Mouse (Mus musculus): ENCODE measurements around the gene Hinfp. TPM values are rescaled to one million over a fixed set of nuclear protein-coding genes. Genes with fewer than 3 reads are reported as not detected.
A peak's percentile ranks its signal among the peaks of the same experiment; 100 is the strongest.

Gene Hinfp
- polyA plus RNA-seq (2015; fragmentation: Nextera tagmentation; extraction: Ambion mirVana): 21.2 and 23.6 TPM in 2 replicates

DNA sequence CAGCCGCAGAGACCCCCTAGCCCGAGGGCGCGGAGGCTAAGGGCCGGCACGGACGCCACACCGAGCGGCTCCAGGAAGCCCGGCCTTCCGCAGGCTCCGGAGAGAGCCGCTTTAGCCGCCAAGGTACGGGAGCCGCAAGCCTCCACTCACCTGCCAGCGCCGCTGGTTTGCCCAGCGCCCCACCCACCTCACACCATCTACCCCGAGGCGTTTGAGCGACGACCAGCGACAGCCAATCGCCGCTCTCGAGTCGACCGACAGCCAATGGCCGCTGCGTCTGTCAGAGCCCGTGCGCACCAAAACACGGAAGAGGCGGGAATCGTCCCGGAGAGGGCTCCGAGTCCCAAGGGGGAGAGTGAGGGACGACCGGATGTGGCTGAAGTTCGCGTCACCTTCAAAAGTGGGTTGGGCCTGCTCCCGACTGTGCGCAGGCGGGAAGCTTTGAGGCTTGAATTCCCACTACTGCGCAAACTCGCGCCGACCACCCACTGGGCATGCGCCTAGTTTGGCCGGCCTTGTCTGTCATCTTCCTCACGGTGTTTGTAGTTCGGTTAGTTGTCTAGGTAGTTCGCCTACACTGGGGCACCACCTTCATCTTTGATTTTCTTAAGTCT is at the start of gene Hinfp:
Hinfp (minus strand) TSS at position 206 of the 614 bp plus-strand sequence.
- WGBS: under 1% methylated on average over 54 of the region's 54 CpGs
- Histone ChIP-seq H3K27ac (ENCODE audit: low read length) (peak within 1 kb of the TSS; percentile 76), H3K9ac (ENCODE audit: low read length) (peak within 1 kb of the TSS; percentile 84), H3K4me1 (ENCODE audit: control insufficient read depth, insufficient read depth, low read length) (peaks cover 10% of the 10 kb centered on the region), H3K27me3 (ENCODE audit: control insufficient read depth, insufficient read depth, low read length) (no peaks in the 10 kb centered on the region), H3K9me3 (replicated peaks; ENCODE audit: control insufficient read depth, low read length) (no peaks in the 10 kb centered on the region), H3K36me3 (ENCODE audit: control insufficient read depth, insufficient read depth, low read length) (peaks cover 9% of the 10 kb centered on the region), H3K4me2 (ENCODE audit: low read depth, low read length) (peak within 1 kb of the TSS; percentile 78), H3K4me3 (replicated peaks; ENCODE audit: low read length) (peak within 1 kb of the TSS; percentile 77)
- ATAC-seq (ENCODE audit: insufficient read depth, low FRiP score): peak; percentile 99

DNA sequence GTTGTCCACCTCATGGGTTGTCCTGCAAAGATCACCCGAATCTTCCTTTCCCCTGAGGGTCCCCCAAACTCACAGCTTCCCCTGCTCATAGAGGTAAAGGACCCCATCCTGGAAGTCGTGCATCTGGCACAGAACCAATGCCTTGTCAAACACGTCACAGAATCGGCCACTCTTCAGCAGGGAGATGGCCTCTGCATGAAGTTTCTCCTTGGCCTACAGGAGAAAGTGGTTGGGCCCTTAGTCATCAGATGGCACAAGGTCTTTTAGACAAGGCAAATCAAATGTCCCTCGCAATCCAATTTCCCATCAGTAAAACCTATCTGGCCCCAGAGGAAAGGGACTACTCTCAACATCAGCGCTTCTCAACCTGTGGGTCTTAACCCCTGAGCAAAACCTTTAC is 47.7 kb upstream of the Hinfp start:
- Histone ChIP-seq H3K27ac (ENCODE audit: low read length) (no peak overlapping the region), H3K36me3 (ENCODE audit: control insufficient read depth, insufficient read depth, low read length) (peaks cover 66% of the 10 kb centered on the region)
- WGBS: 86% methylated on average over 6 of the region's 6 CpGs

DNA sequence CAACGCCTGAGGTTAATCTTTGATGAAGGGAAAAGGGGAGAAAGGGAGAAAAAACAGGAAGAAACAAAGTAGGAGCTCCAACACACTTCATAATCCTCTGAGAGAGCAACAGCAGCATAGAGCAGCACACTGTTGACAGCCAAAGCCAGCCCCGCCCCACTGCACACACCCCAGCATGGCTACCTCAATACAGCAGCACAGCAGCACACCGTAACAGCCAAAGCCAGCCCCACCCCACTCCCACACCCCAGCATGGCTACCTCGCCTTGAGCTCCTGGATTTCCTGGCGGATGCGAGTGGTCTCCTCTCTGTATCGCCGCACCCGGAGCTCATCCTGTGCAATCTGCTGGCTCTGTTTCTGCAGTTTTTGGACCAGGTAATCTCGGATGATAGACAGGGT is 46.9 kb upstream of the Hinfp start:
- H3K36me3 ChIP-seq (ENCODE audit: control insufficient read depth, insufficient read depth, low read length): peaks cover 65% of the 10 kb centered on the region
- 85% methylated on average over 10 of the region's 10 CpGs for WGBS
- no peaks in the 10 kb centered on the region for H3K9me3 ChIP-seq (replicated peaks; ENCODE audit: control insufficient read depth, low read length)

More for the DNA sequence above, 47.7 kb upstream of the Hinfp start:
- Histone ChIP-seq H3K4me1 (ENCODE audit: control insufficient read depth, insufficient read depth, low read length) (no peaks in the 10 kb centered on the region), H3K9me3 (replicated peaks; ENCODE audit: control insufficient read depth, low read length) (no peaks in the 10 kb centered on the region), H3K9ac (ENCODE audit: low read length) (no peak overlapping the region), H3K4me3 (replicated peaks; ENCODE audit: low read length) (no peak overlapping the region), H3K27me3 (ENCODE audit: control insufficient read depth, insufficient read depth, low read length) (no peaks in the 10 kb centered on the region), H3K4me2 (ENCODE audit: low read depth, low read length) (no peak overlapping the region)
- ATAC-seq (ENCODE audit: insufficient read depth, low FRiP score): no peak

DNA sequence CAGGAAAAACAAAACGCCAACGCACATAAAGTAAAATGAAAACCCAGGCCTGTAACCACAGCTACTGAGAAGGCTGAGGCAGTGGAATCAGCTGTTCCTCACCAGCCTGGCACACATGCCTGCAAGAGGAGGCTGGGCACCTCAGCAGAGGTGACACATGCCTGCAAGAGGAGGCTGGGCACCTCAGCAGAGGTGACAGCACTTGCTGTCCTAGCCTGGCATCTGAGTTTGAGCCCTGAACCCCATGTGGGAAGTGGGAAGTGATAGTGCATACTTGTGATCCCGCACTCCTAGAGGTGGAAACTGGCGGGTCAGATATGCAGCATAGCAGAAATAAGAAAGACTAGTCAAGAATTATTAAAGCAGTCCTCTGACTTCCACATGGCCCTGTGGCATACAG is 45.9 kb upstream of the Hinfp start:
- Histone ChIP-seq H3K4me2 (ENCODE audit: low read depth, low read length) (no peak overlapping the region), H3K4me1 (ENCODE audit: control insufficient read depth, insufficient read depth, low read length) (no peaks in the 10 kb centered on the region), H3K9ac (ENCODE audit: low read length) (no peak overlapping the region), H3K27me3 (ENCODE audit: control insufficient read depth, insufficient read depth, low read length) (no peaks in the 10 kb centered on the region), H3K36me3 (ENCODE audit: control insufficient read depth, insufficient read depth, low read length) (peaks cover 58% of the 10 kb centered on the region), H3K4me3 (replicated peaks; ENCODE audit: low read length) (no peak overlapping the region), H3K27ac (ENCODE audit: low read length) (no peak overlapping the region), H3K9me3 (replicated peaks; ENCODE audit: control insufficient read depth, low read length) (no peaks in the 10 kb centered on the region)
- 92% methylated on average over 4 of the region's 4 CpGs for WGBS
- no peak for ATAC-seq (ENCODE audit: insufficient read depth, low FRiP score)

More for the DNA sequence above, 46.9 kb upstream of the Hinfp start:
- no peak for ATAC-seq (ENCODE audit: insufficient read depth, low FRiP score)
- no peak overlapping the region for H3K4me2 ChIP-seq (ENCODE audit: low read depth, low read length)
- H3K4me3 ChIP-seq (replicated peaks; ENCODE audit: low read length): no peak overlapping the region
- no peaks in the 10 kb centered on the region for H3K4me1 ChIP-seq (ENCODE audit: control insufficient read depth, insufficient read depth, low read length)
- H3K9ac ChIP-seq (ENCODE audit: low read length): no peak overlapping the region
- H3K27me3 ChIP-seq (ENCODE audit: control insufficient read depth, insufficient read depth, low read length): no peaks in the 10 kb centered on the region
- H3K27ac ChIP-seq (ENCODE audit: low read length): no peak overlapping the region

DNA sequence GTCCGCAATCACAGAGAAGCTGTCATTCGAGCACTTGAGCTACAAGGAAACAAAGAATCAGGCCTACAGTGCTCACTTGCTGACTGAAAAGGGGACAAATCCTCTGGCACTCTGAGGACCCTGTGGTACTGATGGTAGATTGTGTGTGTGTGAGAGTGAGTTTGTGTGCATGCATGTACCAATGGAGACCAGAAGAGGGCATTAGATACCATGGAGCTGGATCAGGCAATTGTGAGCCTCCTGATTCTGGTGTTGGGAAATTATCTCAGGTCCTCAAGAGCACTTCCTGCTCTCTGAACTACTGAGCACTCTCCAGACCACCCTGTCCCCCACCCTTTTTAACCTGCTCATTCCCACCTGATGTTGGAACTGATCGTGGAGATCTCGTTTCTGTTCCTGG is 43.1 kb upstream of the Hinfp start:
- Histone ChIP-seq H3K9ac (ENCODE audit: low read length) (no peak overlapping the region), H3K27me3 (ENCODE audit: control insufficient read depth, insufficient read depth, low read length) (no peaks in the 10 kb centered on the region), H3K4me1 (ENCODE audit: control insufficient read depth, insufficient read depth, low read length) (no peaks in the 10 kb centered on the region; the same call in 1 of the 2 replicates), H3K4me3 (replicated peaks; ENCODE audit: low read length) (no peak overlapping the region), H3K9me3 (replicated peaks; ENCODE audit: control insufficient read depth, low read length) (no peaks in the 10 kb centered on the region), H3K36me3 (ENCODE audit: control insufficient read depth, insufficient read depth, low read length) (peaks cover 35% of the 10 kb centered on the region), H3K27ac (ENCODE audit: low read length) (no peak overlapping the region), H3K4me2 (ENCODE audit: low read depth, low read length) (no peak overlapping the region)
- ATAC-seq (ENCODE audit: insufficient read depth, low FRiP score): no peak
- WGBS: 94% methylated on average over 4 of the region's 4 CpGs

DNA sequence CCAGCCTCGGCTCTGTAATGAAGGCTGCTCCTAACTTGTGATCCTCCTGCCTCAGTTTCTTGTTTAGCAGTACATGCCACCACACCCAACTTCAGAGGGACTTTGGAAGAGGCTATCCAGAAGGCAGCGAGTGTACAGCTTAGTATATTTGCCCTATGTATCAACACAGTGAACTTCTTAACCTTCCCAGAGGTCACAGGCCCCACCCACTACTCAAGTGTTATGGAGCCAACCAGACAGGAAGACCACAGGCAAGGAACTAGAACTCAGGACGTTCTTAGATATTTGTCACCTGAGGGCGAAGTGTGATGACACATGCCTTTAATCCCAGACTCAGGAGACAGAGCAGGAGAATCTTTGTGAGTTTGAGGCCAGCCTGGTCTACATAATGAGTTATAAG is 42.1 kb upstream of the Hinfp start:
- H3K36me3 ChIP-seq (ENCODE audit: control insufficient read depth, insufficient read depth, low read length): peaks cover 27% of the 10 kb centered on the region
- H3K4me1 ChIP-seq (ENCODE audit: control insufficient read depth, insufficient read depth, low read length): peaks cover 7% of the 10 kb centered on the region; the same call in 1 of the 2 replicates
- WGBS: 85% methylated on average over 4 of the region's 4 CpGs
- H3K27me3 ChIP-seq (ENCODE audit: control insufficient read depth, insufficient read depth, low read length): no peaks in the 10 kb centered on the region
- H3K27ac ChIP-seq (ENCODE audit: low read length): no peak overlapping the region
- no peak for ATAC-seq (ENCODE audit: insufficient read depth, low FRiP score)
- H3K9me3 ChIP-seq (replicated peaks; ENCODE audit: control insufficient read depth, low read length): no peaks in the 10 kb centered on the region
- H3K4me3 ChIP-seq (replicated peaks; ENCODE audit: low read length): no peak overlapping the region
- no peak overlapping the region for H3K4me2 ChIP-seq (ENCODE audit: low read depth, low read length)
- H3K9ac ChIP-seq (ENCODE audit: low read length): no peak overlapping the region

DNA sequence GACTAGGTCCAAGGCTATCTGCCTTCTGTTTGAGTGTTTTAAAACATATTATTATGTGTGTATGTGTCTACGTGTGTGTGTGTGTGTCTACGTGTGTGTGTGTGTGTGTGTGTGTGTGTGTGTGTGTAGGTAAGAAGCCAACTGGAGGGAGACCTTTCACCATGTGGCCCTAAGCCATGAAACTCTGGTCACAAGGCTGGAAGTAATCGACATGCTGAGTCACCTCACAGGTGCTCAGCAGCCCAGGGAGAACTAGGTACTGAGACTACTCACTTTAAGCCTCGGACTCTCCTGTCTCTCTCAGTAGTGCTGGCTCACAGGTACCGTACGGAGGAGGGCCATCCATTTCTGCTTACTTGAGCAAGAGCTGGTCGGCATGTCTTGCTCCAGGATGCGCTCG is 41.7 kb upstream of the Hinfp start:
- Histone ChIP-seq H3K4me3 (replicated peaks; ENCODE audit: low read length) (no peak overlapping the region), H3K27me3 (ENCODE audit: control insufficient read depth, insufficient read depth, low read length) (no peaks in the 10 kb centered on the region), H3K9me3 (replicated peaks; ENCODE audit: control insufficient read depth, low read length) (no peaks in the 10 kb centered on the region), H3K4me2 (ENCODE audit: low read depth, low read length) (no peak overlapping the region), H3K36me3 (ENCODE audit: control insufficient read depth, insufficient read depth, low read length) (peaks cover 22% of the 10 kb centered on the region), H3K4me1 (ENCODE audit: control insufficient read depth, insufficient read depth, low read length) (peaks cover 12% of the 10 kb centered on the region; the same call in 1 of the 2 replicates), H3K9ac (ENCODE audit: low read length) (no peak overlapping the region), H3K27ac (ENCODE audit: low read length) (no peak overlapping the region)
- 86% methylated on average over 9 of the region's 9 CpGs for WGBS
- ATAC-seq (ENCODE audit: insufficient read depth, low FRiP score): no peak

DNA sequence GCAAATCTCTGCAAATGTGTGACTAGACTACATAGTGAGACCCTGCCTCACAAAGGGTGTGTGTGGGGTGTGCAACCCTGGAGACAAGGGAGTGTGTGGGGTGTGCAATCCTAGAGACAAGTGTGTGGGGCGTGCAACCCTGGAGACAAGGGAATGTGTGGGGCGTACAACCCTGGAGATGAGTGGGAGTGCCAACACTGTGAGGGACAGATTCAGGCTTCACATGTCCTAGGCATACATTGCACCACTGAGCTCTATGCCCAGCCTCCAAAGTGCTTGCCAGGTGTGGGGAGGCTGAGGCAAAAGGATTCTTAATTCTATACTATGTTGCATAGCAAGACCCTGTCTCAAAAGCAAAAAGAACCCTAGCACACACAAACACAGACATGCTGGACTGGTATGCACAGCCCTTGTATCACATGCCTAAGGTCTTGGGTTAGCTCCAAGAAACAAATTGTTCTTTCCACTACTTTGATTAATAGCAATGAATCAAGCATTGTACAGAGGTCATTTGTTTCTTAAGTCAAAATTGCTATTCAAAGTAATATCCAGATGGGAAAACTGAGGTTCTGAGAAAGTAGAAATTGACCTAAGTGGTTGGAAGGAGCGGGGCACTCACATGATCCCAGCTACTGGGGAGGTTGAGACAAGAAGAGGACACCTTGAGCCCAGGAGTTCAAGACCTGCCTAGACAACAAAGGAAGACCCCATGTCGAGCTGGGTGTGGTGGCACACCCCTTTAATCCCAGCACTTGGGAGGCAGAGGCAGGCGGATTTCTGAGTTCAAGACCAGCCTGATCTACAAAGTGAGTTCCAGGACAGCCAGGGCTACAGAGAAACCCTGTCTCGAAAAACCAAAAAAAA is 40.3 kb upstream of the Hinfp start:
- no peak overlapping the region for H3K4me3 ChIP-seq (replicated peaks; ENCODE audit: low read length)
- no peak overlapping the region for H3K9ac ChIP-seq (ENCODE audit: low read length)
- H3K4me2 ChIP-seq (ENCODE audit: low read depth, low read length): no peak overlapping the region
- H3K27me3 ChIP-seq (ENCODE audit: control insufficient read depth, insufficient read depth, low read length): no peaks in the 10 kb centered on the region
- WGBS: 85% methylated on average over 6 of the region's 6 CpGs
- no peak for ATAC-seq (ENCODE audit: insufficient read depth, low FRiP score)
- H3K9me3 ChIP-seq (replicated peaks; ENCODE audit: control insufficient read depth, low read length): no peaks in the 10 kb centered on the region
- peaks cover 22% of the 10 kb centered on the region; the same call in 1 of the 2 replicates for H3K4me1 ChIP-seq (ENCODE audit: control insufficient read depth, insufficient read depth, low read length)
- H3K27ac ChIP-seq (ENCODE audit: low read length): no peak overlapping the region
- peaks cover 20% of the 10 kb centered on the region for H3K36me3 ChIP-seq (ENCODE audit: control insufficient read depth, insufficient read depth, low read length)

DNA sequence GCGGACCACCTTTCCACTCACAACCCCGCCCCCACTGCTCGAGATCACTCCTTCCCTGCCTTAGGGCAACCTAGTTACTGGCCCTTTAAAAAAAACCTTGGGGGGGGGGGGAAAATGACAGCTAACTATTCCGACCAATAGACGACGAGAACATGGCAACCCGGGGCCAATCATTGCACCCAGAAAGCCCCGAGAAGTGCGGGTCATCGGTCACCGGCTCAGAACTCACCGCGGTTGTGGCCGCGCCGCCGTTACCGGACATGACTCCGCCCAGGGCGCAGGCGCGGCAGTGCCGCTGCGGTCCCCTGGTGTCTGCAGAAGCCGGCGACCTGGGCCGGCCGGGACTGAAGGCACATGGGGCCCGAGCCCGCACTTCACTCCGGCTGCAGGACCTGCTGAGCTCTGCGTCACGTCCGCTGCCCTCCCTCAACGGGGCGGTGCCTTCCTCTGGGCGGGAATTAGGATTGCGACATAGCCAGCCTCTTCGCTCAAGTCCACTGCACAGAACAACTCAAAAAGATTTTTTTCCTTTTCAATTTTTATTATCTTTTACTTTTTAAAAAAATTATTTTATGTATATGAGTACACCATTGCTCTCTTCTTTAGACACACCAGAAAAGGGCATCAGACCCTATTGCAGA is 38.4 kb upstream of the Hinfp start, which contains the start of gene Hmbs:
Hmbs (minus strand) TSS at position 448 of the 641 bp plus-strand sequence.
- no peaks in the 10 kb centered on the region for H3K27me3 ChIP-seq (ENCODE audit: control insufficient read depth, insufficient read depth, low read length)
- peak within 1 kb of the TSS; percentile 96 for H3K4me3 ChIP-seq (replicated peaks; ENCODE audit: low read length)
- peak; percentile 95 for ATAC-seq (ENCODE audit: insufficient read depth, low FRiP score)
- WGBS: under 1% methylated on average over 39 of the region's 39 CpGs
- H3K9ac ChIP-seq (ENCODE audit: low read length): peak within 1 kb of the TSS; percentile 94
- no peaks in the 10 kb centered on the region for H3K9me3 ChIP-seq (replicated peaks; ENCODE audit: control insufficient read depth, low read length)
- H3K4me2 ChIP-seq (ENCODE audit: low read depth, low read length): peak within 1 kb of the TSS; percentile 81
- peaks cover 11% of the 10 kb centered on the region for H3K36me3 ChIP-seq (ENCODE audit: control insufficient read depth, insufficient read depth, low read length)
- peak within 1 kb of the TSS; percentile 99 for H3K27ac ChIP-seq (ENCODE audit: low read length)
- peaks cover 22% of the 10 kb centered on the region; the same call in 1 of the 2 replicates for H3K4me1 ChIP-seq (ENCODE audit: control insufficient read depth, insufficient read depth, low read length)
